Mouse (Mus musculus): ENCODE measurements around the gene Nanog. TPM values are rescaled to one million over a fixed set of nuclear protein-coding genes. Genes with fewer than 3 reads are reported as not detected.

Nanog gene
- polyA plus RNA-seq (2015; fragmentation: Illumina TruSeq; extraction: RNeasy Lipid Tissue Mini Kit (QIAGEN cat#74804); ENCODE audit: insufficient read depth, low read depth, low replicate concordance), result not detected

GRCm38 (mm10) chr6:122707036-122707800 is at the start of gene Nanog:
Gene Nanog (plus strand): TSS chr6:122707489.

Other genes starting within 250 kb of the Nanog start
- not detected for gene Rimklb, start 208.7 kb upstream of the Nanog start, polyA plus RNA-seq (2015; fragmentation: Illumina TruSeq; extraction: RNeasy Lipid Tissue Mini Kit (QIAGEN cat#74804); ENCODE audit: insufficient read depth, low read depth, low replicate concordance)
- 23.7 TPM for gene Mfap5, start 201.6 kb upstream of the Nanog start, polyA plus RNA-seq (2015; fragmentation: Illumina TruSeq; extraction: RNeasy Lipid Tissue Mini Kit (QIAGEN cat#74804); ENCODE audit: insufficient read depth, low read depth, low replicate concordance)
- gene Aicda, start 153.7 kb upstream of the Nanog start, polyA plus RNA-seq (2015; fragmentation: Illumina TruSeq; extraction: RNeasy Lipid Tissue Mini Kit (QIAGEN cat#74804); ENCODE audit: insufficient read depth, low read depth, low replicate concordance), result not detected
- gene Apobec1, start 105.0 kb upstream of the Nanog start, polyA plus RNA-seq (2015; fragmentation: Illumina TruSeq; extraction: RNeasy Lipid Tissue Mini Kit (QIAGEN cat#74804); ENCODE audit: insufficient read depth, low read depth, low replicate concordance), result 4.2 TPM
- gene Gdf3, start 97.4 kb upstream of the Nanog start, polyA plus RNA-seq (2015; fragmentation: Illumina TruSeq; extraction: RNeasy Lipid Tissue Mini Kit (QIAGEN cat#74804); ENCODE audit: insufficient read depth, low read depth, low replicate concordance), result not detected
- gene Dppa3, start 81.1 kb upstream of the Nanog start, polyA plus RNA-seq (2015; fragmentation: Illumina TruSeq; extraction: RNeasy Lipid Tissue Mini Kit (QIAGEN cat#74804); ENCODE audit: insufficient read depth, low read depth, low replicate concordance), result not detected
- gene Slc2a3, start 94.2 kb downstream of the Nanog start, polyA plus RNA-seq (2015; fragmentation: Illumina TruSeq; extraction: RNeasy Lipid Tissue Mini Kit (QIAGEN cat#74804); ENCODE audit: insufficient read depth, low read depth, low replicate concordance), result 0.66 TPM
- gene Foxj2, start 112.4 kb downstream of the Nanog start, polyA plus RNA-seq (2015; fragmentation: Illumina TruSeq; extraction: RNeasy Lipid Tissue Mini Kit (QIAGEN cat#74804); ENCODE audit: insufficient read depth, low read depth, low replicate concordance), result 5.9 TPM
- 1.1 TPM for gene C3ar1, start 148.7 kb downstream of the Nanog start, polyA plus RNA-seq (2015; fragmentation: Illumina TruSeq; extraction: RNeasy Lipid Tissue Mini Kit (QIAGEN cat#74804); ENCODE audit: insufficient read depth, low read depth, low replicate concordance)
- 10.5 TPM for gene Necap1, start 167.0 kb downstream of the Nanog start, polyA plus RNA-seq (2015; fragmentation: Illumina TruSeq; extraction: RNeasy Lipid Tissue Mini Kit (QIAGEN cat#74804); ENCODE audit: insufficient read depth, low read depth, low replicate concordance)
- gene Clec4a1, start 214.4 kb downstream of the Nanog start, polyA plus RNA-seq (2015; fragmentation: Illumina TruSeq; extraction: RNeasy Lipid Tissue Mini Kit (QIAGEN cat#74804); ENCODE audit: insufficient read depth, low read depth, low replicate concordance), result 1.3 TPM
- 2.5 TPM for gene Clec4a3, start 245.0 kb downstream of the Nanog start, polyA plus RNA-seq (2015; fragmentation: Illumina TruSeq; extraction: RNeasy Lipid Tissue Mini Kit (QIAGEN cat#74804); ENCODE audit: insufficient read depth, low read depth, low replicate concordance)

Data from pancreas, adult 10 weeks (tissue).